Mouse (Mus musculus) ES-E14 (cell line): ENCODE measurements at regions not wholly inside any gene's neighbourhood (a gene's known extent, or its start where the extent isn't known, plus 50 kb on each side); places are given as distances from the start of the nearest gene placed in this dataset.

ENCODE experiments used
- DNase-seq: peaks from one replicate; pipeline ENCODE4 v3.0.0-alpha.2; 2013; ENCODE audit warnings: low read depth, low spot score
- H3K27ac ChIP-seq: 2 replicates; pipeline ENCODE4 v1.5.1; 2012; ENCODE audit warnings: low read depth, mild to moderate bottlenecking, low read length, moderate library complexity, mixed read lengths; ENCODE audit not compliant: poor library complexity, insufficient read depth, severe bottlenecking
- H3K36me3 ChIP-seq: 2 replicates; pipeline ENCODE4 v1.6.1; 2012; ENCODE audit warnings: mild to moderate bottlenecking, low read length, moderate library complexity, mixed read lengths; ENCODE audit not compliant: control insufficient read depth, poor library complexity, insufficient read depth, severe bottlenecking
- H3K4me1 ChIP-seq, 2 experiments: fragments of 150-350 bp in 1 of 2; sonication (generic) in 1 of 2; 2 replicates each; pipeline ENCODE4 v1.6.1; 2012; ENCODE audit warnings: low read length in 2 of 2, mild to moderate bottlenecking in 1 of 2, mixed read lengths in 1 of 2; ENCODE audit not compliant: control insufficient read depth in 2 of 2, insufficient read depth in 2 of 2, poor library complexity in 1 of 2
- H3K4me3 ChIP-seq, 2 experiments: fragments of 150-350 bp in 1 of 2; sonication (generic) in 1 of 2; 2 replicates each; pipeline ENCODE4 v1.5.1; 2012; ENCODE audit warnings: low read length in 2 of 2, low read depth in 1 of 2, mild to moderate bottlenecking in 1 of 2, mixed read lengths in 1 of 2; ENCODE audit not compliant: insufficient read depth in 1 of 2, poor library complexity in 1 of 2, severe bottlenecking in 1 of 2
- H3K9ac ChIP-seq: 2 replicates; pipeline ENCODE4 v1.6.1; 2012; ENCODE audit warnings: low read depth, mild to moderate bottlenecking, low read length, mixed read lengths; ENCODE audit not compliant: poor library complexity, insufficient read depth, severe bottlenecking
- H3K9me3 ChIP-seq: fragments of 150-350 bp; sonication (generic); 2 replicates; pipeline ENCODE4 v1.6.1; 2012; ENCODE audit warnings: low read depth, mild to moderate bottlenecking, low read length; ENCODE audit not compliant: control insufficient read depth, insufficient read depth
- CHD2 ChIP-seq: IDR thresholded peaks from 2 replicates; pipeline ENCODE4 v1.6.1; 2014; ENCODE audit warnings: mild to moderate bottlenecking, low read depth, low read length, inconsistent platforms
- HCFC1 ChIP-seq: IDR thresholded peaks from 2 replicates; pipeline ENCODE4 v1.6.1; 2012; ENCODE audit warnings: low read length, inconsistent platforms, borderline replicate concordance; ENCODE audit not compliant: insufficient read depth
- MAFK ChIP-seq: IDR thresholded peaks from 2 replicates; pipeline ENCODE4 v1.6.1; 2014; ENCODE audit warnings: mild to moderate bottlenecking, low read depth, low read length, inconsistent platforms; ENCODE audit not compliant: insufficient read depth
- ZC3H11A ChIP-seq: IDR thresholded peaks from 2 replicates; pipeline ENCODE4 v1.6.1; 2012; ENCODE audit warnings: low read depth, mild to moderate bottlenecking, inconsistent platforms, low read length, borderline replicate concordance
- ZNF384 ChIP-seq: IDR thresholded peaks from 2 replicates; pipeline ENCODE4 v1.6.1; 2012; ENCODE audit warnings: low read depth, low read length, inconsistent platforms
- in situ Hi-C, 2 experiments: fragments of 600-800 bp; cut with MboI; formaldehyde crosslinking; loops; one replicate each; pipeline ENCODE4 v1.15.1; 2025; ENCODE audit warnings: low sequenced_read_pairs in 2 of 2, inconsistent platforms in 1 of 2; ENCODE audit not compliant: unreplicated experiment in 2 of 2

GRCm38 (mm10) chr11:111202780-111203179 is 136.8 kb downstream of the Kcnj2 start:
- in situ Hi-C loops: no loop called here
- H3K4me1 ChIP-seq: no peaks in the 10 kb centered on the region

DNA sequence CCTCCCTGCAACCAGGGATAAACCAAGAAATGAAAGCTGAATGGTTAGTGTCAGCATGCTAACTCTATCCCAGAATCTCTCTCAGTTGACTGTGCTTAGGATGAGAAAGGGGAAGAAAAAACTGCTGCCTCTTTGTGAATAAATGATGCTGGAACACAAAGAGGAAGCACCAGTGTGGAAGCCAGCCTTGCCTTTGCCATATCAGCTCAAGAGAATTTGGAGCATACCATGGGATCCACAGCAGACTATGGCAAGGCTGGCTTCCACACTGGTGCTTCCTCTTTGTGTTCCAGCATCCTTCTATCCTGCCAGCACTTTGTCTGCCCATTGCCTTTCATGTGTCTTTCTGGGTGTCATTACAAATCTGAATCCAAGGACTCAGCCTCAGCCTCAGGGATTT is 144.6 kb downstream of the Kcnj2 start:
- in situ Hi-C loops: no loop called here

More at GRCm38 (mm10) chr11:111202780-111203179, 136.8 kb downstream of the Kcnj2 start:
- Histone ChIP-seq H3K9ac (no peak overlapping the region), H3K4me3 (no peak overlapping the region), H3K36me3 (no peaks in the 10 kb centered on the region), H3K9me3 (no peaks in the 10 kb centered on the region; the same call in 1 of the 2 replicates), H3K27ac (no peak overlapping the region)
- TF ChIP-seq HCFC1: no peak
- no peak for TF ChIP-seq CHD2
- TF ChIP-seq MAFK: no peak
- no peak for TF ChIP-seq ZNF384
- no peak for TF ChIP-seq ZC3H11A
- DNase-seq: no peak

GRCm38 (mm10) chr11:111212038-111212701 is 146.2 kb downstream of the Kcnj2 start:
- in situ Hi-C loops: no loop called here
- Histone ChIP-seq H3K36me3 (no peaks in the 10 kb centered on the region), H3K4me3 (no peak overlapping the region), H3K9ac (no peak overlapping the region), H3K4me1 (no peaks in the 10 kb centered on the region), H3K27ac (no peak overlapping the region), H3K9me3 (peaks cover 10% of the 10 kb centered on the region)
- DNase-seq: no peak
- no peak for TF ChIP-seq ZC3H11A
- no peak for TF ChIP-seq CHD2
- no peak for TF ChIP-seq HCFC1
- TF ChIP-seq ZNF384: no peak
- no peak for TF ChIP-seq MAFK

More for the DNA sequence above, 144.6 kb downstream of the Kcnj2 start:
- Histone ChIP-seq H3K4me1 (no peaks in the 10 kb centered on the region), H3K27ac (no peak overlapping the region), H3K9ac (no peak overlapping the region), H3K9me3 (peaks cover 10% of the 10 kb centered on the region), H3K4me3 (no peak overlapping the region), H3K36me3 (no peaks in the 10 kb centered on the region)
- DNase-seq: no peak
- TF ChIP-seq CHD2 (no peak), MAFK (no peak), HCFC1 (no peak), ZNF384 (no peak), ZC3H11A (no peak)

DNA sequence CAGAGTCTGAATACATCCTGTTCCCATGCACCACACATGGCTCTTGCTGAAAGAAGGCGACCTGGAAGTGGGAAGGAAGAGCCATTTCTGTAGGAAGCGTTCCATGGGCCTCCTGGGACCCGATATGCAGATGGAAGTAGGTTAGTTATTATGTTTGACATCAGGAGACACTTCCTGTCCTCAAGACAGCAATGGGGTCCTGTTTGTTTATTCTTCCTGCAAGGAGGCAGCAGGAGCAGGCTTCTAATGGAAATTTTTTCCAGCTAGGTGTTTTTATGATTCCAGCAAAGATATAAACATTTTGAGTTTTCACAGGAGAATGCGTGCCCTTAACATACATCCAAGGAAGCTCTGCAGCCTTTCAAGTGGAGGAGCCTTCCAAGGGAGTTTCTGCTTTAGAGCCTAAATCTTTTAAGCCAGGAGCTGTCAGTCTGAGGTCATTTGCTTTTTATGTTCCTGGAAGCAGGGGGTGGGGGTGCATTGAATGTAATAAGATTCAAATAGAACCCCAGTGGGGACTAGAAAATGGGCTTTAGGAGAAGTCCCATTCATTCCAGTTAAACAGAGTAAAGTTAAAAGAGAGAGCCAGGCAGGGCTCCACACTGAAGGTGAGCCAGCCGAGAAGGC is 146.9 kb downstream of the Kcnj2 start:
- Histone ChIP-seq H3K4me3 (no peak overlapping the region), H3K4me1 (no peaks in the 10 kb centered on the region), H3K27ac (no peak overlapping the region), H3K9ac (no peak overlapping the region), H3K36me3 (no peaks in the 10 kb centered on the region), H3K9me3 (peaks cover 10% of the 10 kb centered on the region)
- no peak for DNase-seq
- in situ Hi-C loops: no loop called here
- TF ChIP-seq HCFC1 (no peak), MAFK (no peak), CHD2 (no peak), ZC3H11A (no peak), ZNF384 (no peak)
